Mouse (Mus musculus) layer of hippocampus, adult 18-20 months (tissue): ENCODE measurements around the gene Hoxb5. TPM values are rescaled to one million over a fixed set of nuclear protein-coding genes. Genes with fewer than 3 reads are reported as not detected.

Experiments
- DNase-seq, 2 experiments: peaks; one replicate each; pipeline ENCODE4 v3.0.0; 2022; ENCODE audit warnings: low spot score in 2 of 2
- total RNA-seq, 2 experiments: library from RNA; stranded (reverse); gene quantifications; 2 replicates each; pipeline ENCODE4 v1.2.3; 2021

Gene Hoxb5
- total RNA-seq, 2 experiments from 2014 or later, result not detected

DNA sequence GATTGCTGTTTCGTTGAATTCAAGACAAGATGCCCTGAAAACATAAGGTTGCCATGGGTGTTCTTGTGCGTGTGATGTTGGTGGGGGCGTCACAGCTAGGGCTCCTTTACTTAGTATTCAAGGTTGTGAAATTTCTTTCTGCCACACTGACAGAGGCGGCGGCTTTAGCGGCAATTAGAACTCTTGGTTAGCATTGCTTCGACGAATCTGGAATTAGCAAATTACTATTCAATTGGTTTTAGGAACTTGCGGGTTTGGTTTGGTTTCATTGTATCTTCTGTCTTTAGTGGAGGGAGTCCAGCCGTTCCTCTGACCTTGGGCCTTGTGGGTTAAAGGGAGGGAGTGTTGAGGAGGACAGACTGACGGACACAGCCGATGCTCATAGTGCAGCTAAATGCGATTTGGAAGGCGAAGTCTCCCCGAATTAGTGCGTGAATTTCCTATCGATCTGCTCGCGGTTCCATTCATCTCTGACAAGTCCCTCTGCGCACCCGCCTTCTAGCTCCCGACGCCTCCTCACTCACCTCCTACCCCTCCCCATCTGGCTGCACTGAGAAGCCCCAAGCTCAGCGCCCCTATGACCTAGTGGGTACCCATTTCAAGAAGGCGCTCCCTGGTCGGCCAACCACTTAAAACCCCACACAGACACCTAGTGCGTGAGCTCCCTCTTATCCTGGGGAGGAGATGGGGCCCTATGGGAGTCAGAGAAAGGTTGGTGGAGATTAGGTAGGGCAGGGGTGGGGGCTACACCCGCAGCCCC lies 14.7 kb downstream of the Hoxb5 start, which contains the start of gene Hoxb4:
Gene Hoxb4, plus strand, starts transcription at position 660 of the 760 bp plus-strand sequence.
- DNase-seq, result no peak

DNA sequence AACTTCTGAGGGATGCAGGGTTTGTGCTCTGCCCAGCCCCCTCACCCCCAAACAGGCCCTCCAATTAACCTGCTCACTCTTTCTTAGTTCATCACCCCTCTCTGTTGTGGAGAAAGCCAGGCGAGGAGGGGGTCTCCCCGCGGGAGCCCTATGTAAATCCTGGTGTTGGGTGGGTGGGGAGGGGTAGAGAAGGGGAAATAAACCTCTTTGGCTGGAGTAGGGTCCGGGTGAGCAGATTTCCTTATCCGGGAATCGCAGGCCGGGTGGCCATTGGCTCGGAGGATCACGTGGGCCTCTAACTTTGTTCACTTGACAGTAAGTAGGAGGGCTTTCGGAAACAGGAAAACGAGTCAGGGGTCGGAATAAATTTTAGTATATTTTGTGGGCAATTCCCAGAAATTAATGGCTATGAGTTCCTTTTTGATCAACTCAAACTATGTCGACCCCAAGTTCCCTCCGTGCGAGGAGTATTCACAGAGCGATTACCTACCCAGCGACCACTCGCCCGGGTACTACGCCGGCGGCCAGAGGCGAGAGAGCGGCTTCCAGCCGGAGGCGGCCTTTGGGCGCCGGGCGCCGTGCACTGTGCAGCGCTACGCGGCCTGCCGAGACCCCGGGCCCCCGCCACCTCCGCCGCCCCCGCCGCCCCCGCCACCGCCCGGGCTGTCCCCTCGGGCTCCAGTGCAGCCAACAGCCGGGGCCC lies 15.4 kb downstream of the Hoxb5 start:
- no peak for DNase-seq

DNA sequence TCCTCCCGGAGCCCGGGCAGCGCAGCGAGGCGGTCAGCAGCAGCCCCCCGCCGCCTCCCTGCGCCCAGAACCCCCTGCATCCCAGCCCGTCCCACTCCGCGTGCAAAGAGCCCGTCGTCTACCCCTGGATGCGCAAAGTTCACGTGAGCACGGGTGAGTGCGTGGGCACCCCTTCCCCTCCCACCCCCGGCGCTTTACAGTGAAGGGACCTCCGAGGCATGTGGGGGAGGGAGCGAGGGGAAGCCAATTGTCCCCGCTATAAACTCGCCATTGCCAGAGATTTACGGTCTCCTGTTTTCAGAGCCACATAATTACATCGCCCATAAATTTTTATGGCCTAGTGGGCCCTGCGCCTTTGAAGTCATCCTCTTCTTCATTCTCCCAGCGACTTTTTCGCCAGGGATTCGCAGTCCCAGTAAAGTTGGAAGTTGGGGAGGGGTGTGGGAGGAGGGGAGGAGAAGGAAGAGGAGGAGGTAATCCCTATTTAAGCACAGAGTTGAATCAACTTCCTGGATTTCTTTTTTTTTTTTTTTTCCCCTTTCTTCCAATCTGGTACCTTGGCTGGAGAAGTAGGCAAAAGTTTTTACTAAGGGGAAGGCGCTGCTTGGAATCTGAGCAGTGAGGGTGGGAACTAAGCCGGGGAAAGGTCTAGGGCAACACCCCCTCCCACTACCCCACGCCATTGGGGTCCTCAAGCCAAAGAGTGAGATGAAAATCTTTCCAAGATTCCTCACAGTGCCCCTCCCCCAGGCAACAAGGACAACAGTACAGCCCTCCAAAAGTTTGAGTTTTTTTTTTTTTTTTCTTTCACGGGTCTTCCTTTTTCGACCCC lies 16.2 kb downstream of the Hoxb5 start:
- DNase-seq, result no peak

DNA sequence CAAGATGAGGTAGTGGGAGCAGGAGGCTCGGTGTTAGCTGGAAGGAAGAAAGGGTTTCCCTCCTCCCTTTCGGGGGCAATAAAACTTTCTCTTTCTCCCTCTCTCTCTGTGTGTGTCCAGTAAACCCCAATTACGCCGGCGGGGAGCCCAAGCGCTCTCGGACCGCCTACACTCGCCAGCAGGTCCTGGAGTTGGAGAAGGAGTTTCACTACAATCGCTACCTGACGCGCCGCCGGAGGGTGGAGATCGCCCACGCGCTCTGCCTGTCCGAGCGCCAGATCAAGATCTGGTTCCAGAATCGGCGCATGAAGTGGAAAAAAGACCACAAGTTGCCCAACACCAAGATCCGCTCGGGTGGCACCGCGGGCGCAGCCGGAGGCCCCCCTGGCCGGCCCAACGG lies 16.8 kb downstream of the Hoxb5 start:
- no peak for DNase-seq

DNA sequence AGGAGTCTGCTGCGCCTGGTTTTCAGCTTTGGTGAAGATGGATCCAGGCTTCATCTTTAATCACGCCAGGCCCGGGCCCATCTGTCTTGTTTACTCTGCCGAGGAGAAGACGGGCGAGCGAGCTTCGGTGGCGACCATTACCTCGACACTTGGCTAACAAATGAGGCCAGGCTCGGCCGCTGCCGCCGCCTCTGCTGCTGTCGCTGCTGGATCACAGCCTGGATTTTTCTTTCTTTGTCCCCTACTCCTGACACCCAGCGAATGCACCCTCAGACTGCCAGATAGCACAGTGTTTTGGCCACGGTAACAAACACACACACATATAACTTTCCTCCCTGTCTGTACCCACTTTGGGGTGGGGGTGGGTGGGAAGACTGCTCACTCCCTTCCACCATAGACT lies 17.6 kb downstream of the Hoxb5 start:
- DNase-seq, result no peak

DNA sequence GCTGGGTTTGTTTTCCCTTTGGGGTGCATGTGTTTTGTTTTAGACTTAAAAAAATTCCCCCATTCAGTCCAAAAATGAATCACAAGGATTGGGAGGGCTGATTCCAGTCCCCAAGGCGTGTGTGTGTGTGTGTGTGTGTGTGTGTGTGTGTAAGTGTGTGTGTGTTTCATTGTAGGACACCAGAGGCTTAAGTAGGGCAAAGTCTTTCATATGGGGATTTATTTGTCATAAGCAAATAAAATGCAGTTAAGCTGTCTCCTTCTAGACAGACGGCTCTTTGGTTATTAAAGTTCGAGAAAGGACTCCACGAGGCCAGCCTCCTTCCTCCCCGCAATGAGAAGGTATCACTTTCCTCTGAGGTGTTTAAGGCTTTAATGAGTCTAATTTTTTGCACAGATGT lies 18.7 kb downstream of the Hoxb5 start:
- DNase-seq, result no peak

DNA sequence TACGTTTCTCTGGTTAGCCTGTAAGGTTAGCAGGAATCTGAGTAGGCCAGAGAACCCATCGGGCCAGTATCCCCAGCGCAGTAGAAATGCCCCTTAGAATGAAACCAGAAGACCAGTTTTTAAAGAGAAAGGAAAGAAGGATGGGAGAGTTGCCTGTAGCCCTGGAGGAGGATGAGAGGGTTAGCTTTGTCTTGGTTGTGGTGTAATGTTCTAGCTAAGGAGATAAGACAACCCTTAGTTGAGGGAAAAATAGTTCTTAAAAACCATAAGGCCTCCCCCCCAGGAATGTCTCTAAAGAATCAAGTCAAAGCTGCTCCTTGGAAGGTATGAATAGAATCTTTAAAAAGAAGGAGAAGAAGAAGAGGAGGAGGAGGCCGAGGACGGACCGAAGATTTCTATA lies 19.6 kb downstream of the Hoxb5 start:
- DNase-seq, result no peak

DNA sequence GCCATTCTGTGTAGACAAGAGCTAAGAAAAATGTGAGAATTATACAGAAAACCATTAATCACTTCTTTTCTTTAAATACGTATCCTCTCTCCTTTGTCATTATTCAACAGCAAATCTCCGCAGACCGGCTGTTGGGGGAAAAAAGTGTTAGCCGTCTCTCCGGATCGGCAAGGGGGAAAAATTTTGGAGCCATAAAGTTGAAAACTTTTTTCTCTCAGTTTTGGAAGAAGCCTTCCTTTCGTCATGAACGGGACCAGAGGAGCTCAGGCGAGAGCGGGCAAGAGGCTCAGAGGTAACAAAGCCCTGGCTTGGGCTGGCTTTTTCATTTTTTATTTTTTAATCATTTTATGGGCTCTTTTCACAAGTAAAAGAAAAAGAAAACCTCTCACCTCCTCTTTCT lies 20.0 kb downstream of the Hoxb5 start, which contains the start of gene Hoxb3:
Gene Hoxb3, plus strand, starts transcription at position 173 of the 400 bp plus-strand sequence.
- no peak for DNase-seq

DNA sequence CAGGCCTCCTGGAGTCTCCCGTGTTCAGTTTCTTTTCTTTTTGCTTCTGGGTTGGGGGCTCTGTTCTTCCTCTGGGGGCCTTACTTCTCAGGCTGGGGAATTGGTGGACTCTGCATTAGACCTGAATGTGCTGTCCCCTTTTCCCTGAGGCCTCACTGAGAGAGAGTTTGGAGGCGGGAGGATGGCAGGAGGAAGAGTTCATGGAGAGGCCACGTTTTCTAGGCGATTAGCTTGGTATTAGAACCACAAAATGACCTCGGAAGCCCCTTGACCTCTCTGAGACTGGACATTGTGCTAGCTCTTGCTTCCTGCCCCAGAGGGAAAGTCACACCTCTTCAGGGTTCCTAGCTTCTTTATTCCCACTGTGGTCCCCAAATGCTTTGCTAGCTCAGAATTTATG lies 21.0 kb downstream of the Hoxb5 start:
- DNase-seq, result no peak

DNA sequence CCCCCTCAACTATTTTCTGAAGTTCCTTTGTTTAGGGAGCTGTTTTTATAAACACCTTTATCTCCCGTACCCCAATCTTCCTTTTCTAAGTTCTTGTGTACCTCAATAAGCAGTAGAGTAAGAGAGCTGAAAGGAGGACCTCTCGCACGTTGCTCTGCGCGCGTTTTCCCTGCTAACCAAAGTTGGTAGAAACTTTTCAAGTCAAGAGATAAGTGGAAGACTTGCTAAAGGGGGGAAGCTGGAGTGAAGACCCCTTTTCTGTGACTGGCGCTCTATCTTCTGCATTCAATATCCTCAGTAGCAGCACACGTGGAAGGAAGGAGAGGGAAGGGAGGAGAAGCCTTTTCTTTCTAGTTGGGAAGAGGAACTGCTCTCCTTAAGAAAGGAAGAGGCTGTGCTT lies 21.8 kb downstream of the Hoxb5 start:
- no peak for DNase-seq

DNA sequence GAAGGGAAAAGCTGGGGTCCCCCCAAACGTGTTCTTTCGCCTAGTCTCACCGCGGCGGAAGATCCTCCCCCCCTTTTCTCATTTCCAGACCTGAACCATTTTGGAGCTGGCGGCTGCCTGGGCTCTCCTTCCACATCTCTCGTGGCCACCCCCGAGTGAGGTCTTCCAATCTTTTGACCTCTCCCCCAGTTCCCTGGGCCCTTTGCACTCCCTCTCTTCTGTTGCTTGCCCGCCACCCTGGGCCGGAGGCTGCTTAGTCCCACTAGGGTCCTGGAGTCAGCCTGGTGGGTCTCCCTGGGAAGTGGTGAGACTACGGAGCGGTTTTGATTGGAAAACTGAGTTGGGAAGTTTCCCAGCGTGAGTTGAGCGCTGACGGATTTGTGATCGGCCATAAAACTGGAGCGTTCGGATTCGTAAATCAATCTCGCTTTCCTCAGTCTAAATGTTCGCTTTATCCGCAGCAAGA lies 22.6 kb downstream of the Hoxb5 start:
- no peak for DNase-seq

DNA sequence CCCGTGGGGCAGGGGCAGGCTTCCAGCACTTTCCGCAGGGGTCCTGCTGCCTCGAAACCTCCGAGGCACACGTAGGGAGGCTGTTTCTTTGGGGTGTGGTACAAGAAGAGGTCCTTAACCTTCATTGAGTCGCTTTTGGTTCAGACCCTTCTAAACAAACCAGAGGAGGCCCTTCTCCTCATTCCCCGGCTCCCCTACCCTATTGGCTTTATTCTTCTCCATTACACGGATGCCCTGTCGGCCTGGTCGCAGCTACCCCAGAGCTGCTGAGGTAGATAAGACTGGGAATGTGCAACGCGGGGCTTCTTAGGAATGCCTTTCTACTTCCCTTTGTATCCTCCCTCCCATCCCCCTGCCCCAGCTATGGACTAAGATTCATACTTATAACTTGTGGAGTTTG lies 23.6 kb downstream of the Hoxb5 start:
- DNase-seq, result no peak

DNA sequence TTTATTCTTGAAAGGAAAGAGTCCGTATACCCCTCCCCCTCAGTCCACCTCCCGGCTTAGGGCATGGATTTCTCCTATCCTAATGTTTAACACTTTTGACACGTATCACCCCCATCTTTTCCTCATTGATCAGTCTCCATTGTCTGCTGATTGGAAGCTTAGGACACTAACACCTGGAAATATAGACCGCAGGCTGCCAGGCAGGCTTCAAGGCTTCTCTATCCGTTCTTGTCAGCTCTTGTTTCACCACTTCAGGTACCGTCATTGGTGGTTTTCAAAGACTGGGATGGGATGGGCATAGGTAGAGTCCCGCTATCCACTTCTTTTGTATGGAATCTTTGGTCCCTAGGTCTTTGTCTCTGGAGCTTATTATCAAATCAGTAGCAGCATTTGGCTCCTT lies 24.0 kb downstream of the Hoxb5 start:
- no peak for DNase-seq

DNA sequence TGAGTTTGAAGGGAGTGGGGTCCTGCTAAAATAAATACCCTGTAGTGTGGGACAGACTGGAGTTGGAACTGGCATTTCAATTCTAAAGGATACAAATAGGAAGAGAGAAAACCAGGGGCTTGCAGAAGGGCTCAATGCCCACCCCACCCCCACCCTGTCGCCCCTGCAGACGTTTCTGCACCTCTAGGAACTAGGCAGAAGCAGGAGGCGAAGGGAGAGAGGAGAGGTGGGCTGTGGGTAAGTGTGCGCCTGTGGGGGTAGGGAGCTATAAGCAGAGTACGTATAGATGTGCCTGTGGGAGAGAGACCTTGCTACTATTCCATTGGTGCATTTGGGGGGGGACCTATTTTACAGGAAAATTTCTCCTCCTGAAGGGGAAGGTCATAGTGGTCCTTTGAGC lies 24.6 kb downstream of the Hoxb5 start:
- DNase-seq, result no peak

DNA sequence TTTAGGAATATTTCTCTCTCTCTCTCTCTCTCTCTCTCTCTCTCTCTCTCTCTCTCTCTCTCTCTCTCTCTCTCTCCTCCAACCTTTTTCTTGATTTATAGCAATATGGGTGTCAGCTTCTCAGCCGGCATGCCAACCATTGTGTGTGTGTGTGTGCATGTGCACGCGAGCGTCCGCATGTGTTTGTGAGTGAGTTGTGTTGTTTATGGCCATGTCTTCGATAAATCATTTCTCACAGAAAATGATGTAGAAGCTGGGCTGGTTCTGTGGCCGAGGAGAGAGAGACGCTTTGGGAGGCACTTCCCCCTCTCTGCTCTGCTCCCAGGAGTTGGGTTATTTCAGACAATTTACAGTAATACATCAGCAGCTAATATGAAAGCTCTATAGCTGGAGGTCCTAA lies 25.5 kb downstream of the Hoxb5 start:
- no peak for DNase-seq

DNA sequence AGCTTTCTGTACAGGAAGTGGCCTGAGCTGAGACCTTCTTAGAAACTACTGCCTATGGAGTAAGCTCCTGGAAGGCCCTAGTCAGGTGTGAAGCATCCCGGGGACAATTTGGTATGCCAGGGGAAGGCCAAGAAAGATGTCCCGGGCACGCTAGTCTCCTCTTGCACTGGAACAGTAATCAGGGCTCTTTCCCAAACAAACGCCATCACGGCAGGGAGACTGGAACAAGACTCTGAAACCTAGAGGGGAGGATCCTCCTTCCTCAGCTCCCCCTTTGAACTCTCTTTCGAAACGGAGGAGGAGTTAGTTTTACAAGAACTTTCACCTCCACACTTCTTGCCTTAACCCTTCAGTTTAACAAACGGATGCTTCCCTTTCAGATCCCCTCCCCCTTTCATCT lies 29.0 kb downstream of the Hoxb5 start:
- no peak for DNase-seq

DNA sequence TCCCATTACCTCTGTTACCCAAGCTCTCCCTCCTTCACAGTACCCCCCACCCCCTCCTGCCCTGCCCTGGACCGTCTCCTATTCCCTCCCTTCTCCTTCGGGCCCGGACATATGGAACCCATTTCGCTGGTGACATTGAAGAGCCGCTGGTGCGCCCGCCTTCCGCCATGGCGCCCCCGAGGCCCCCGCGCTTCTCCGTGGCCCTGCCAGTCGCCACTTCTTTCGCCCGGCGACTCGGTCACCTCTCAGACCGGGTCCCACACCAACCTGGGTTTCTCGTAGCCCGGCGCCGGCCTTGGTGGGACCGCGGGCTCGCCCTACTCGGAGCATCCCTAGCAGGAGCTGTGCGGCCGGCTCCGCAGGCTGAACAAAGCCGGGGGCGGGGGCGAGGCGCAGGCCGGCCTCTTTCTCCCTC lies 29.5 kb downstream of the Hoxb5 start:
- no peak for DNase-seq

DNA sequence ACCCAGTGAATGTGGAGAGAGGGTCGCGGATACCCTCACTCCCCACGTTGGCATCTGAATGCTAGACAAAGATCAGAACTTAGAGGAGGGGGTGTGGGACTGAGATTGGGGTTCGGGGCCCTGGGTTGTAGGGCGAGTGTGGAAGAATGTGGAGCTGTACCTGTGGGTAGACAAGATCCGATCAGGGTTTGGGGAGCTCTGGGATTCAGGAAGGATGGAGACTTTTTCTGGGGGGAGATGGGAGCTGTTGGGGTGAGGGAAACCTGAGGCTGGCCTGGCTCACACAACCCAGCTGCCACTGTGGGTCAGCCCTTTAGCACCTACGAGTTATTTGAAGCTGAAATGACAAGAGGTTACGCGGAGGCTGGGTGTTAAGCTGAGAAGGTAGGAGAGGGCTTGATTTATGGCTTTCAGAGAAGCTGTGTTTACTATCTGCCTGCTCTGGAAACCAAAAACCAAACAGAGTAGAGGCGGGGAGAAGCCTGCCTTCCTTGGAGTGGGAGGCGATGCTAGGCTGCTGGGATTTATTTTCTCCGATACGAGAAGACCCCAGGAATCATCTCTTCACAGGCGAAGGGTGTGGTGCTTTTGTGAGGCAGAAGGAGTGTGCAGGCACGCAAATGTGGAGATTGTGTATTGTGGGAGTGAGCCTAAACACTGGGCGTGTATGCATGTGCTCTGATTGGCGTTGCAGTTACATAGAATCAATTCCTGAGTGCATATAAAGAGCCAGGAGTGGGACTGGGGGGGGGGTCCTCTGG lies 30.3 kb downstream of the Hoxb5 start:
- no peak for DNase-seq

DNA sequence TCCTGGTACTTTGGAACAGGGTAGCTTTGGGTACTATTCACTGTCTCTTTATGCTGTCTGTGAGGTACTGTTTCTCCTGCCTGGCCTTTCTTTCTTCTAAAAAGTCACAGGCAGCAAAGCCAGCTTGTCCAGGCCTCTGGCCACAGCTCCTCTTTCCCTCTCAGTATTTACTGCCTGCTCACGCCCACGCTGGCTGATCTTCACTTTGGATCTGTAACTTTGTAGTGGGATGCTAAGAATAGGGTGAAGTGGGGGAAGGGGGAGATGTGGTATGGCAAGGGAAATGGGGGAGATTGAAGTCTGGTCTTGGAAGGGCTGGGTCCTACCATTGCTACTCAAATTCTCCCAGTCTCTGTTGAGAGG lies 30.8 kb downstream of the Hoxb5 start:
- DNase-seq, result no peak

DNA sequence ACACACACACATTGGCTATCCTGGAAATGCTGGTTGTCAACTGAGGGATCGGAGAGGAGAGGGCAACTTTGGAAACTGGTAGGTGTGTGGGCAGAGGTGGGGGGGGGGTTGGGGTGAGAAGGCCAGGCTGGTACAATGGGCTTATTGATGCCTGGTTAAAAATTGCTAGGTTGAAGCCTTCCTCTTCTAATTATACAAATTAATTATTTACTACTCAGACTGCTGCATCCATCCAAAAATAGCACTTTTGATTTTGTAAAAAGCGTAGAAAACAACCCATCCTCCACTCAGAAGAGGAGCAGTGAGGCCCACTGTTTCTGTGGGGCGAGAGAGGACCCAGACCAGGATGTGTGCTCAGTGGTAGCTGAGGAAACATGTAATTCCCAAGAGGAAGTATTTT lies 31.9 kb downstream of the Hoxb5 start:
- no peak for DNase-seq

DNA sequence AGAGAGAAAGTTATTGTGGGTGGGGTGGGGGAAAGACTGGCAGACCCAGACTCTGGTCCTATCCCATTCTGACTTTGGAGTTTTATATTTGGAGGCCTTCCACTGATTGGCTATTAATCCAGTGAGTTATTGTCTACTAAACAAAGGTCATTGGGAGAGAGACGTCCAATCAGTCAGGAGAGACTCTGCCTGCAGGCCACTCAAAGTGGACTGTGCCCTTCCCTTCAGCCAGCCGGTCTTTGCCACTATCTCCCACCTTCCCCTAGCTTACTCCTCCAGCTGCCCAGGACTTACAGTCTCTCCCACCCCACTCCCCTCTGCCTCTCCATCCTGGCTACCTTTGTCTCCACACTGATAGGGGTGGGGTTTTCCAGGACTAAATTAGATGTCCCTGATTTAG lies 33.5 kb downstream of the Hoxb5 start:
- DNase-seq, result no peak
